Mouse (Mus musculus) spleen, postnatal 10 days (tissue): Measurements from ENCODE around the gene Slc24a1.
A peak's percentile ranks its signal among the peaks of the same experiment; 100 is the strongest.
"Not testable (repeated sequence)": the region's sequence is repeated elsewhere in the genome, so short reads cannot be mapped to it uniquely, and the experiment has no call there.

ENCODE experiments used
- DNase-seq, 2 experiments: peaks; one replicate each; pipeline ENCODE4 v3.0.0; 2021 to 2022; ENCODE audit warnings: low spot score in 2 of 2

Slc24a1 gene

DNA sequence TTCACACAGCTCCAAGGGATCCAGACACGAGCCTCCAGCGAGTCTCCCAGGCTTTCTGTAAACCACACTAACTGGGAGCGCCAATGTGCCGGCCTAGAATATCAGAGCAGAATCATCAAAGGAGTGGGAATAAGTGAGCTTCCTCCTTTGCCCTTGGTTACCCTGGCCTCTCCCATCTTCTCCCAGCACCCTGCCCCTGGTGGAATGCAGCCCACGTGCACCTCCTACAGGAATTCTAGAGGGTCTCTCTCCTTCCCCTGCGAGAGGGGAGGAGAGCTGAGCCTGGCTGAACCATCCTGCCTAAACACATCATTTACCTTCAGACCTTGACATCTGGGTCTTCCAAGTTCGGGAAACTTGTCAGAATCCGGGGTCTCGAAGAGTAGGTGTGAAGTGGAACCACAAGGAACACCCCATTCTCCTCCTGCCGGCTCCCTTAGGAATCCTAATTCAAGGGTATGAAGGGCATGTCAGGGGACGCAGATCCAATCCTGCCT lies at the start of gene Slc24a1:
Gene Slc24a1 (minus strand): TSS at position 447 of the 497 bp plus-strand sequence.
- DNase-seq: no peak

DNA sequence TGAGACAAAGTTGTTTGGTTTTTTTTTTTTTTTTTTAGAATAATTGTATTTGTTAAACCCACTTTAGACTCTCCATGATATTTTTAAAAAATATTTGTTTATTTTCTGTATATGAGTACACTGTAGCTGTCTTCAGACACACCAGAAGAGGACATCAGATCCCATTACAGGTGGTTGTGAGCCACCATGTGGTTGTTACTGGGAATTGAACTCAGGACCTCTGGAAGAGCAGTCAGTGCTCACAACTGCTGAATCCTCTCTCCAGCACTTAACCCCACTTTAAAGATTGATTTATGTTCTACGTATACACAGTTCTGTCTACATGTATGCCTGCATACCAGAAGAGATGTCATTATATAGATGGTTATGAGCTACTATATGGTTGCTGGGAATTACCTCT lies 44.1 kb upstream of the Slc24a1 start:
- DNase-seq: not testable (repeated sequence)

DNA sequence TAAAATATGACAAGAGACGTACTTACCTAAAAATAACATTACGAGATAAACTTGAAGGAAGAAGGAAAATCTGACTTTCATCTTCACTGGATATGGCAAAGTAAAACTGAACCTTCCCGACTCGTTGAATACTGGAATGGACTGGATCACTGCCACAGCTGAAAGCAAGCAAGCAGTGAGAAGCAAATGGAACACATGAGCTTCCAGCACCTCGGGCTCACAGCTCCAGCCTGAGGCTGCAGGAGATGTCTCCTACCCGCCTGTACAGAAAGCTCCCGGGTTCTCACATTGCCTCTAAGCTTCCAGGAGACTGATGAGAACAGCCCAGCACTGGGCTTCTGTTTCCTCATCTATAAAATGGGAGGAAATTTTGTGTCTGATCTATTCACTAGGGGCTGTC lies 38.9 kb upstream of the Slc24a1 start:
- no peak for DNase-seq

DNA sequence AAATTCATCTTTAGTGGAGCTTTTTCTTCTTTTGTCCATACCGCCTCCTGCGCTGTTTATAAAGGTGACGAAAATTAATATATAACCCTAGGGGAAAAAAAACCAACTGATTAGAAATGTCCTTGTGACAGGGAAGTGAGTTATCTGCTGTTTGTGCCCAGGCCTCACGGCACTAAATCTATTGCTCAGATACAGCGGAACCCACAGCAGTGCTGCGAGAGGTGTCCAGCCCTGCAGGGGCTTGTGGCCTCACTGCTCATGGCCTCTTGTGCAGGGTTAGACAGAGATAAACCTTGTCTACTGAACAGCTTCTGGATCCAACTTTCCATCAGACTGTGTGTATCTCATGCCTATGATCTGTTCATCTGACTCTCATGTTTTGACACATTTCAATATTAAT lies 37.0 kb upstream of the Slc24a1 start:
- DNase-seq: no peak

DNA sequence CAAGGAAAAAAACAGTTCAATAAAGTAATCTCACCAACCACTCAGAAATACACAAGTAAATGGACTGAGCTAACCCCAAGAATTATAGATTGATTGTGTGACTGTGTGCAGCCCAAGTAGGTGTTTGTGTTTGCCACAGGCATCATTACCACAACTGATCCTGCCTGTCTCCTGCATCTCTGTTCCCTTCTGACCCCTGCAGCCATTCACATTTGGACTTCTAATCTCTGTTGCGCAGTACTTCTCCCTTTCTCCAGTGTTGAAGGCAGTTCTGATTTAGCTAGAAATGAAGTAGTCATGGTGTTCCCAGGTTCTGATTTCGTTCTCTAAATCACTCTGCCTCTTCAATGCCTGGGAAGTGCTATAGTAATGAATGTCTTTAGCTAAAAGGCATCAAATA lies 36.2 kb upstream of the Slc24a1 start:
- DNase-seq: no peak

DNA sequence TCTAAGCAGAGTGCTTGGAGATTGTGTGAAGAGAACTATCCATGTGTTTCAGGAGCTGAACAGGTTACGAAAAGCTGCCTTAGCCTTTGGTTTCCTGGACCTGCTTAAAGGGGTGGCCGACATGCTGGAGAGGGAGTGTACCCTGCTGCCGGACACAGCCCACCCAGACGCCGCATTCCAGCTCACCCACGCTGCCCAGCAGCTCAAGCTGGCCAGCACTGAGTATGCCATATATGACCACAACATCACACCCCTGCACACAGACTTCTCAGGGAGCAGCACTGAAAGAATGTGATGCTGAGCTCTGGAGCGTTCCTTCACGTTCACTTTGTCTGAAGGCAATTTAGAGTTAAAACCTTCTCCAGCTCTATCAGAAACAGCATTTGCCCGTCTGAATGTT lies 34.4 kb upstream of the Slc24a1 start:
- DNase-seq: no peak

DNA sequence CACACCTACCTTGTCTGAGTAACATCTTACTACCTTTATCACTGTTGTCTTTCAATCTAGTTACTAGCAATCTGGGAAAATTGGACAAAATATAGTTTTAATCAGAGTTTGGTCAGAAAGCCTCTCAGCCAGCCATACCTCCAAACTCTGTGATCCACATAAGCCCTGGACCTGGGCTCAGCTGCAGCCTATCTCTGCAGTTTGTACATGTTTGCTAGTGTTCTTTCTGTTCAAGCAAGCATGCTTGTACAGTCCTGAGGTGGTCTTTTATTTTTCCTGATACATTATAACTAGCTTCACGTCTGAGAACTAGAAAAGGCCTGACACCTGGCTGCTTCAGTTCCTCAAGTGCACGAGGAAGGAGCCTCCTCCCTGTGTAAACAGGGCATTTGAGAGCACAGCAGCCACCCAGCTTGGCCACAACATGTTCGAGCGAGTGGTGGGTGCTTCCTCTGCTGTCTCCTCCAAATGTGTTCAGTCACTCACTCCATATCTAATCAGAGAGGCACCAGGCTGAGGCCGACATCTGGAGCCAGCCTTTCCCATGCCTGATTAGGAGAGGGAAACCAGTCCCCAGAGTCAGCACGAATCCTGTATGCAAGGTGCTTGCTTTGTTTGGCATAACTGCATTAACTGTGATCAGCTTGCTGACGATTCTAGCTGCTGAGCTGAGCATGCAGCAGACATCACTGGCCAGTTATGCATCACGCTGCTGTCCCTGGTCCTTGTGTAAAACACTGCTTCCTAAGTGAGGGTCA lies 33.8 kb upstream of the Slc24a1 start:
- peak in 1 of 2 experiments; percentile 19 for DNase-seq

DNA sequence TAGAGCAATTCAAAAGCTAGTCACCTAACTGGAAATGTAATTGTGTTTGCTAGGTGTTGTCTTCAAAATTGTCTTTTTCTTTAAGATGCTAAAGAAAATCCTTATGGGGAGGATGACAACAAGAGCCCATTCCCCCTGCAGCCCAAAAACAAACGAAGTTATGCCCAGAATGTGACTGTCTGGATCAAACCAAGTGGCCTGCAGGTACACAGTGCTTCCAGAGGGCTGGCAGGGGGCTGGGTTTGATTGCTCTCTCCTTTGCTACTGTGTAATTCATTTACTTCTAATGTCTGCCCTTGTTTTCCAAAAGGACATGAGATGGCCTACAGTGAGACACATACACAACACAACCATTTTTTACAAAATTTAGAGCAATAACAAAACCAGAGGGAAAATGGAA lies 30.5 kb upstream of the Slc24a1 start:
- DNase-seq: no peak

DNA sequence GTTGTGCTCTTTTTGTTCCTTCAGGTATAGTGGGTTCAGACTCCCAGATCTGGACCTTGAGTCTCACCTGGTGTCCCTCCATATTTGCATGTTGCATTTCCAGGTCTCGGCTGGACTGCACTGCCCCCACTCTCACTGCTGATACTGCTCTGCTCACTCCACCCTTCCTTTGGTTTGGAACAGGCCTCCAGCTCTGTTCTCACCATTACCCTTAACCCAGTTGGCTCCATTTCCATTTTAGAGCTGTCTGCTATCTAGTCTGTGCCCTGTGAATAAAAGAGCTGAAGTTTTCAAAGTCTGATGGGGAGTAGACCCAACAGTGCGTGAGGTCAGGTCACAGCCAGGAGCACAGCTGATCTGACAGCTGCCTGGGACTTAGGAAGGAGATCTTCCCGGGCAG lies 29.1 kb upstream of the Slc24a1 start:
- no peak for DNase-seq

DNA sequence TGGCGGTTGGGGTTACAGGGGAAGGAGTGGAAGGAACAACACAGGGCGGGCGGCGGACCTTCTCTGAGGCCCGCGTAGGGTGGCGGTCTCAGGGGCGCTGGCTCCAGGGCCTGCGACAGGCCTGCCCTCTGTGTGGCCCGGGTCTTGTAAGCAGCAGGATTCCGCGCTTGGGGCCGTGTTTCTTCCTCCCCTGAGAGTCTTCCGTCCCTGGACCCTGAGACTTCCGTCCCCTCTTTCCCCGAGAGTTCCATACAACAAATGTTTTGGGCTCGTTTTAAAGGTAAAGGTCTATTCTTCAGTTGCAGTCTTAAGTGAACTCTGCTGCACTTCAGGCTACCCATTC lies 9.5 kb upstream of the Slc24a1 start:
- DNase-seq: no peak

DNA sequence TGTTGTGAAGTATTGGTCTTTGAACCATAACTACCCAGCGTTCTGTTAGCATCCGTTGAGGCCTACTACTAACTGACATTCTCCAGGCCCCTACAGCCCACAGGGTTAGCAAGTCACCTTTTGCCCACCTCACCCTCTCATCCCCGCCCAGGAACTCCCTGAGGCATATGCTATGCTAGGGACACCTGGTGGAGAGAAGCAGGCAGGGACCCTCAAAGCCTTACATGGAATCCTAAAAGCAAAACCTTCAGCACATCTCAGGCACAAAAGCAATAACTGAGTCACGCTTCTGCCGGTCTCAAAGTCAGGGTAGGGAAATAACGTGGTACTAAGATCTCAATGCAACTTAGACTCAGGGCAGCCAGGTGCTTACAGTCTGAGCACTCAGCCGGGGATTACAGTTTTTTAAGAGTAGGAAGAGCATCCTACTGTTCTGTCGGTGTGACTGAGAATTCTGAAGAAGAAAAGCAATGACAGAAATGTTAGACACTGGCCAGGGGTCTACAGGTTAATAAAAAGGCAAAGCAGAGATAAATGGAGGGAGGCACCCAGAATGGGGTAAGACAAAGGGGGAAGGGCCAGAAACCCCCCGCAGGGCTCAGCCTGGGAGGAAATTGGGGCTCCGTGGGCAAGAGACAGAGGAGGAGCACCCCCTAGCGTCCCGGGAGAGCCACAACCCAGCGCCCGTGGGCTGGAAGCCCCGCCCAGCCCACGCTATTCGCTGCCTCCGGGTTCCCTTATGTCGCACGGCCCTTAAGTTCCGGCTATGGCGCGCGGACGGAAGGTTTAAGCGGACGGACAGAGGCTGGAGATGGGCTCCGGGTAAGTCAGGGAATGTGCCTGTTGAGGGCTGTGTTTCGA lies 8.9 kb upstream of the Slc24a1 start, which contains the start of gene Ints14:
Gene Ints14 (plus strand): TSS at position 789 of the 861 bp plus-strand sequence.
- peak; percentile 97 to 99 for DNase-seq

DNA sequence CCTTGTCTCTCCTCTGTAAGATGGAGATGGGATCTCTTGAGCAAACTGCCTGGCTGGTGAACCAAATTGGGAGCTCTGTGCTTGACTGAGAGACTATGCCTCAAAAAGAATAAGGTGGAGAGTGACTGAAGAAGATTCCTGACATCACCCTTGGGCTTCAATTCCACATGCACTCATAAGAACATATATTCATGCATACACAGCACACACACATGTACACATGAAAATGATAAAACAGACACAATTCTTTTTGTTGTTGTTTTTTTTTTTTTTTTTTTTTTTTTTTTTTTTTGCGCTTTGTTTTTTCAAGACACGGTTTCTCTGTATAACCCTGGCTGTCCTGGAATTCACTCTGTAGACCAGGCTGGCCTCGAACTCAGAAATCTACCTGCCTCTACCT lies 5.9 kb upstream of the Slc24a1 start:
- no peak for DNase-seq

DNA sequence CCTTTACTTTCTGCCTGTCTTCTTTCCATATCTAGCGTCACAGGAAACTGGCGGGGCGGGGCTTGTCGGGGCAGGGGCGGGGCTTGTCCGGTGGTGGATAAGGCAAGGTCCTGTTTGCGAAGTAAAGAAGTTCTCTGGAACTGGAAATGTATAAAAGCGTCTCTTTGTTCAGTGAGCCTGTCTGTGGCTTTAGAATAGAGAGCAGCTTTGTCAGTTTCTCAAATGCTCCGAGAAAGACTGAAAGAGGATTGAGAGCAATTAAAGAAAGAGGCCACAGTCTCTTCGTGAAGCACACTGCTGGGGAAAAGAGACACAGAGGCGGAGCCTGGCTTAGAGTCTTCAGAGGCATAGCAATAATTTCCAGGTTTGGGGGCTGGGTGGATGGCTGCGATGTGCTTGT lies 4.9 kb upstream of the Slc24a1 start:
- DNase-seq: peak; percentile 34 to 72

DNA sequence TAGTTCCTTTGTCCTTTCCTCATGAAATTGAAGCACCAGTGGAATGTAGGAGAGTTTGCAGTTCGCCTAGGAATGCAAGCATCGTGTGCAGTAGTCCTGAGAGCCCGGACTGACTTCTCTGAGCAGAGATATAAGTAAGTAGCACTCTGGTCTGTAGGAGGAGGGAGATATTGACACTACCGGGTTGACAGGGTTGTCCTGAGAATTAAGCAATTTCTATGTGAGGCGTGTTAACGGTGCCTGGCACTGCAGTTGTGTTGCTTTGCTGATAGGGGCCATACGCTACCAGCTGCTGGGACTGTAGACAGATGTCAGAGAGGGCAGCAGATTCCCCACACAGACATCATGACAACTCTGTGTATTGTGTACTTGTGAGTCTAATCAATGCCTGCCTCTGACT lies 1.8 kb upstream of the Slc24a1 start:
- no peak for DNase-seq

DNA sequence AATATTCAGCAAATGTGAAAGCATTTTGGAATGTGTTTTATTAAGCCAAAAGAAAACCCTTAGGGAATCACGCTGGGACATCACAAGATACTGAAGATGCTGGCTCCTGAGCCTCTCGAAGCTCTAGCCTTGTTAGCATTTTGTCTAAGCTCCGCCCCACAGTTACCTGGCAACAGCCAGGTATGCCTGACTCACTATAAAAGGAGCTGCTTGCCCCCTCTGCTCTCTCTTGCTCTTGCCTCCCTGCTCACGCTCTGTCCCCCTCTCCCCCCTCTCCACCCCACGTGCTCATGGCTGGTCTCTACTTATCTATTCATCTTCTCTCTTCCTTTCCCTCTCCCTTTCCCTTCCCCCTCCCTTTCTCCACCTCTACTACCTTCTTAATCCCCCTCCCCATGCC lies 648 bp upstream of the Slc24a1 start:
- DNase-seq: no peak

DNA sequence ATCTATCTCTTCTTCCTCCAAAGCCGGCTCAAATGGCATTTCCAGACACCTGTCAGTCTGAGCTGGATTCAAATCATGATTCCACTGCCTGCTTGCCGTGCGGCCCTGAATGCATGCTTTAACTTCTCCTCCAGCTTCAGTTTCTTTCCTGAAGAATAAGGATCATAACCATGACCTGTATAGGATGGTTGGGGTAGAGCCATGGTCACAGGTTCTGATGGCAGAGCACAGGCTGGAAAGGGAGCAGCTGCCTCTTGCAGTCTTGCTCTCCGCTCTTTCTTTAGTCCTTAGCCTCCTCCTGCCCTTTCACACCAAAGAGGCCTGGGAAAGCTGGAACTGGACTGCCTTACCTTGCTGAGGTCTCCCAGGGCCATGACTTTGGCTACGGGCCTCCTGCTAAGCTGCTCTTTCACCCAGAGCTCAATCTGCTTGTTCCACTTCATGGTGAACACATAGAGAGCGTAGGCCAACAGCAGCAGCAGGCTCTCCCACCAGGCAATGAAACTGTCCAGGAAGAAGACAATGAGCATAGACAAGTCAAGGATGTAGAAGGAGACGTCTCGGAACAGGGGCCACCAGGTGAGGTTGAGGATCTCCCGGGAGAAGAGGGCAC lies 3.8 kb downstream of the Slc24a1 start:
- no peak for DNase-seq

DNA sequence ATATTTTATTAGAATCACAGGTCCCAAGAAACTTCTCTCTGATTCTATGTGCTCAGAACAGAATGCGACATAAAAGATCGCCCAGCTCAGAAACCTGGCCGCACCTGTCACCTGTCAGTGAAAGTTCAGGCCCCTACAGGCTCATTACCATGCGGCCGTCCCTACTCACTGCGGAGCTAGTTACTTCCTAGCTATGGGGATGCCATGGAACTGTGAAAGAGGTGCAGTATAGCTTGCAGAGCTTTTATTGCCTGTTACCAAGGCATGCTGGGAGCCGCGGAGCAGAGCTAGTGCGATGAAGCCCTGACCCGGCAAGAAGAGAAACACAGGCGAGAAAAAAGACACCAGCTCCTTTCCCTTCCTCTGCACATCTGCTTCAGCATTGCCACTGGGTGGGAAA lies 7.4 kb downstream of the Slc24a1 start:
- no peak for DNase-seq

DNA sequence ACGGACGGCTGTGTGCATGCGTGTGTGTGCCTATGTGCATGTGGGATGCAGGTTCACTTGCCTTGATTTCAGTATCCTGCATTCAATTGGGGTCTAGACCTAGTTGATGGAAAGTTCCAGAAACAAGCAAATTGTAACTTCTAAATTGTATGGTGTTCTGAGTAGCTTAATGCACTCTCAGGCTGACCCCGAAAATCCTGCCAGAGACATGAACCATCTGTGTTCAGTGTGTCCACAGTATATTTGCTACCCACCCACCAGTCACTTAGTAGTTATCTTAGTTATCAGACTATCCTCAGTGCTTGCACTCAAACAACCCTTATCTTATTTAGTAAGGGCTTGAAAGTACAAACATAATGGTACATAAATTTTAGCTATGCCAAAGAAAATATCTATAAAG lies 9.8 kb downstream of the Slc24a1 start:
- no peak for DNase-seq

DNA sequence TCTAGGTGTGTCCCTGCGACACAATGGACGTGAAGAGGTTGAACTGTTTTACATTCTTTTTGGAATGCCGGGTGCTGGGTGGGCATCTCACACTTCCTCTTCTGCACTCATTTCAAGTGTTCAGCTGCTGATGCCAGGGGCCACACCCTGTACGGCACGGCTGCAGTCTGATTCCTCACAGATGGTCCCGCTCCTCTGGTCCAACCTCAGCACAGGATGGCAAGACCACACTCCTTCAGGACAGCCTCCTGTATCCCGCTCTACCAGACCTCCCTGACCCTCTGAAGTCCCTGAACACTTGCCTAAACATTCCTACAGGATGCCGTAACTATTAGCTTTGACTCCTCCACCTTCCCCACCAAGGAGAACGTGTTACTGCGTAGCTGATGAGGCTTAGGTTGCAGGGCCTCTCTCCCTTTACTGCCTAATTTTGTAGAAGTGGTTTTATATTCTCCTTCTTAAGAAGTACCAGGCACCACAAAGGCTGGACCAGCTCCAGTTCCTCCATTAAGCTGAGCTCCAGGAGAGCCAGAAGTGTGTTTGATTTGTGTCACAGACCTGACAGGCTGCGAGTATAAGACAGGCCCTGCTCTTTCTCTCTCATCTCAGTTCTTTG lies 10.6 kb downstream of the Slc24a1 start:
- no peak for DNase-seq

DNA sequence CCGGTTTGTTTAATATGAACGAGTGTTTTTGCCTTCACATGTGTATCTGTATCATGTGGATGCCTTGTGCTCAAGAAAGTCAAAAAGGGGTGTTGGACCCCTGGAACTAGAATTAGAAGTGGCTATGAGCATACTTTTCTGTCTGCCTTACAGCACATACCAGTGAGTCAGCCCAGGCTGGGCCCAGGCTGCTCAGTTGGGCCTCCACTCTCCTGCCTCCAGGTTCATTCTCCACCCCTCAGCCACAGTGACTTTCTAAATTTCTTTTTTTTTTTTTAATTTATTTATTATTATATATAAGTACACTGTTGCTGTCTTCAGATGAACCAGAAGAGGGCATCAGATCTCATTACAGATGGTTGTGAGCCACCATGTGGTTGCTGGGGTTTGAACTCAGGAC lies 11.6 kb downstream of the Slc24a1 start:
- DNase-seq: no peak

DNA sequence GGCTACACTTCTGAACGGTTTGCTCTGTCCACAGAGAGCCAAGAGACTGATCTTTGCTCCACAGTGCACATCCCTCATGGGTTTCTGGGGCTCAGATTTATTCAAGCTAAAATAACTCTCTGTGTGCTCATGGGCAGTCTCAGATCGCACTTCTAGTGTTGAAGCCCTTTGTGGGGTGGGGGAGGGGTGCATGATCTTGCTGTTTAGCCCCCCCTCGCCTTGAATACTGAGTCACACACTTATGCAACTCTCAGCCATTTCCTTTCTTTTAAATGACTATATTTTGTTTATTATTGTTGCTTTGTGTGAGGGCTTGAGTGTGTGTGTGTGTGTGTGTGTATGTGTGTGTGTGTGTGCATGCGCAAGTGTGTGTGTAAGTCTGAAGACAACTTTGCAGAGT lies 12.1 kb downstream of the Slc24a1 start:
- DNase-seq: no peak

DNA sequence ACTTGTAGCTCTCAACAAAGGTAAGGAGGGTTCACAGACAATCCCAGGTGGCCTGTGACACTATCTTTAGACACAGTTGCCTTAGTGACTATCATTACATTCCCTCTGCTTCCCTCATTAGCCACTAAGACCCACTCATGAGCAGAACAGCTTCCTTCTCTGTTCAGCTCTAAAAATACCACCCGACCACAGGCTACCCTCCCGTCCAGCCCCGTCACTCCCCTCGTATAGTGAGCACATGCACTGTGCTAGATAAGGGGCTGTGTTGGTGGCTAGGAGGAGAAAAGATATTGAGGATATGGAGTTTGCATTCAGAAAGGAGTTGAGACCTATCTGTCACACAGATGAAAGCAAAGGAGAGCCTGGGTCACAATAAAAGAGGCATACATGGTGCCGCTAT lies 12.9 kb downstream of the Slc24a1 start:
- no peak for DNase-seq
